Mouse (Mus musculus): ENCODE measurements around the gene Npepps.

- TF ChIP-seq CTCF (IDR thresholded peaks at IDR 0.05; ENCODE audit: low read depth) (no peak), EP300 (IDR thresholded peaks at IDR 0.05; ENCODE audit: low read depth) (no peak)
Measured at GRCm38 (mm10) chr11:97185704-97186614, 94.5 kb downstream of the Npepps start.
